Comparison of ENCODE assay signal across 28 mouse cellular contexts in the genomic region with DNA sequence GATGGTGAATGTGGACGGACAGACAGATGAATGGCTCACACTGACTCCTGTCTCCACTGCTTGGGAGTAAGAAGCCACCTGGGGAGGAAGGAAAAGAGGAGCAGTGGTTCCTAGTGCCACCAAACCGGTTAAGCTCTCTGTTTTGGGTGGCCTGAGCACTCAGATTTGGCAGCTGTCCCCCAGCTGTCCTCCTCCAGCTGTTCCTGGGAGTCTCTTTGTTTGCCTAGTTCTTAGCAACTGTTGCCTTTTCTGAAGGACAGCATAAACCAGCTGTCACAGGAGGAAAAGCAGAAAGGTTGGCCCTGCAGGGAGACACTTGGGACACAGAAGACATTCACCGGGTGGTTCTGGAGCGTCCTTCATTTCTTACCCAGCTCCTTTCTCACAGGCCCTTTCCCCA. TPM values are rescaled to one million over a fixed set of nuclear protein-coding genes. Genes with fewer than 3 reads are reported as not detected.
DNase-seq lines count a peak whose midpoint lies in the region; ATAC-seq and TF ChIP-seq lines count a peak whose summit lies in the region.
"Had no signal": no experiment of that assay in that cellular context is flagged by ENCODE, and none has a peak within 500 bp of the region (broad histone marks: within the 10 kb centered on the region; RNA-seq: fewer than 3 reads in every experiment).

No protein-coding gene starts in this region.

- WGBS in limb, embryonic 14.5 days = 66% methylated on average over 4 of the region's 4 CpGs
- WGBS in limb, embryonic 10.5 days = 74% methylated on average over 4 of the region's 4 CpGs

- H3K9ac ChIP-seq in limb, embryonic 14.5 days (ENCODE audit: low read depth, low read length, severe bottlenecking) = no peak overlapping the region
- H3K9ac ChIP-seq: heart, embryonic 13.5 days; limb, embryonic 13.5 days; liver, embryonic 14.5 days; neural tube, embryonic 12.5 days had no signal

- H3K9me3 ChIP-seq in limb, embryonic 14.5 days (ENCODE audit: control insufficient read depth, low read length) = no peaks in the 10 kb centered on the region
- no peaks in the 10 kb centered on the region for H3K9me3 ChIP-seq in limb, embryonic 10.5 days (replicated peaks)
- H3K9me3 ChIP-seq: forebrain, embryonic 10.5 days; G1E; hindbrain, embryonic 10.5 days; limb, embryonic 13.5 days; neural tube, embryonic 12.5 days had no signal

- H3K36me3 ChIP-seq in limb, embryonic 14.5 days (ENCODE audit: control insufficient read depth, insufficient read depth, low read length) = no peaks in the 10 kb centered on the region
- H3K36me3 ChIP-seq in limb, embryonic 10.5 days = no peaks in the 10 kb centered on the region
- H3K36me3 ChIP-seq: forebrain, embryonic 10.5 days; G1E; heart, embryonic 13.5 days; hindbrain, embryonic 10.5 days; limb, embryonic 13.5 days; neural tube, embryonic 12.5 days had no signal

- no peak overlapping the region for H3K4me3 ChIP-seq in limb, embryonic 14.5 days (replicated peaks; ENCODE audit: low read length)
- H3K4me3 ChIP-seq in limb, embryonic 10.5 days = no peak overlapping the region
- H3K4me3 ChIP-seq: forebrain, embryonic 10.5 days; heart, embryonic 13.5 days; hindbrain, embryonic 10.5 days; limb, embryonic 13.5 days; neural tube, embryonic 12.5 days had no signal

- no peak overlapping the region for H3K4me2 ChIP-seq in limb, embryonic 14.5 days (replicated peaks; ENCODE audit: low read depth, low read length, severe bottlenecking)
- H3K4me2 ChIP-seq: heart, embryonic 13.5 days; limb, embryonic 13.5 days; neural tube, embryonic 12.5 days had no signal

- intact Hi-C loops in heart, postnatal 14 days (cut with DNase I) = no loop called here
- intact Hi-C loops in heart, postnatal 36 days (cut with DNase I) = no loop called here

- H3K4me1 ChIP-seq in limb, embryonic 14.5 days (ENCODE audit: control insufficient read depth, insufficient read depth, low read length) = no peaks in the 10 kb centered on the region
- peaks cover 15% of the 10 kb centered on the region for H3K4me1 ChIP-seq in limb, embryonic 10.5 days
- H3K4me1 ChIP-seq: neural tube, embryonic 12.5 days had no signal

- ATAC-seq in limb, embryonic 14.5 days (ENCODE audit: low FRiP score, low read depth) = peak; percentile 74
- ATAC-seq: forebrain, embryonic 16.5 days; hindbrain, embryonic 16.5 days; Patski had no signal

- H3K27ac ChIP-seq in limb, embryonic 14.5 days (replicated peaks; ENCODE audit: low read depth, low read length) = no peak overlapping the region
- H3K27ac ChIP-seq in limb, embryonic 10.5 days = no peak overlapping the region
- H3K27ac ChIP-seq: forebrain, embryonic 10.5 days; heart, embryonic 13.5 days; hindbrain, embryonic 10.5 days; limb, embryonic 13.5 days; liver, embryonic 14.5 days; neural tube, embryonic 12.5 days had no signal

- TF ChIP-seq POLR2A in limb, embryonic 14.5 days (IDR thresholded peaks at IDR 0.05; ENCODE audit: borderline replicate concordance, extremely low read depth, insufficient read depth, insufficient read length) = no peak

- DNase-seq in heart, postnatal 14 days = peak; percentile 35 to 48
- DNase-seq in heart, postnatal 36 days = no peak
- no peak for DNase-seq in limb, embryonic 14.5 days (ENCODE audit: low spot score)
- DNase-seq in limb, embryonic 10.5 days (ENCODE audit: low spot score) = no peak
- DNase-seq in urinary bladder, adult 2 months (ENCODE audit: low spot score) = peak; percentile 7
- DNase-seq in urinary bladder, postnatal 25 days (ENCODE audit: low spot score) = no peak
- no peak for DNase-seq in layer of hippocampus, postnatal 14 days (ENCODE audit: low spot score in 2 of 2)
- DNase-seq: adrenal gland, postnatal 36 days; B cell, adult 2 months; cerebellum, adult 9-10 months; gastrocnemius, postnatal 25 days; kidney, adult 18-20 months; kidney, postnatal 25 days; midbrain, embryonic 14.5 days; right cerebral cortex, postnatal 14 days; thymus, postnatal 14 days had no signal

- H3K27me3 ChIP-seq in limb, embryonic 14.5 days (ENCODE audit: control insufficient read depth, insufficient read depth, low read length) = no peaks in the 10 kb centered on the region
- H3K27me3 ChIP-seq in limb, embryonic 10.5 days (ENCODE audit: low read depth, poor library complexity, severe bottlenecking) = no peaks in the 10 kb centered on the region
- H3K27me3 ChIP-seq: CH12.LX; heart, embryonic 13.5 days; limb, embryonic 13.5 days; neural tube, embryonic 12.5 days; Patski had no signal

RNA-seq across cellular contexts. Expression of gene Prkar1b, which starts 56.3 kb away (rescaled TPM):
- 1 to 10 TPM; 1.5 to 2.1 TPM for total RNA-seq in heart, postnatal 14 days (2021)
- 1 to 10 TPM; 1.5 to 4.4 TPM for total RNA-seq in heart, postnatal 36 days (2021)
- polyA plus RNA-seq in limb, embryonic 14.5 days (2012; rRNA removed) = 17.4 and 19.2 TPM in 2 replicates
- polyA plus RNA-seq in limb, embryonic 14.5 days (2014; fragmentation: Nextera tagmentation; extraction: Ambion mirVana) = 15.8 and 17.0 TPM in 2 replicates
- polyA plus RNA-seq in limb, embryonic 10.5 days (2016; fragmentation: Nextera tagmentation; extraction: Ambion mirVana) = 3.2 and 4.9 TPM in 2 replicates
- 15.0 and 17.8 TPM in 2 replicates for polyA plus RNA-seq in urinary bladder, adult 2 months (2012; rRNA removed)
- 100 to 1,000 TPM; 387 to 389 TPM for total RNA-seq in layer of hippocampus, postnatal 14 days (2021)
- total RNA-seq: CH12.LX; megakaryocyte-erythroid progenitor cell, adult 5-6 weeks had no signal
- polyA plus RNA-seq: G1E had no signal

RNA-seq across cellular contexts. Expression of gene Dnaaf5, which starts 56.5 kb away (rescaled TPM):
- total RNA-seq in heart, postnatal 14 days (2021) = 10 to 100 TPM; 14.7 to 16.8 TPM
- total RNA-seq in heart, postnatal 36 days (2021) = 10 to 100 TPM; 16.0 to 16.2 TPM
- polyA plus RNA-seq in limb, embryonic 14.5 days (2012; rRNA removed) = 15.1 and 20.1 TPM in 2 replicates
- 5.3 and 6.7 TPM in 2 replicates for polyA plus RNA-seq in limb, embryonic 14.5 days (2014; fragmentation: Nextera tagmentation; extraction: Ambion mirVana)
- polyA plus RNA-seq in limb, embryonic 10.5 days (2016; fragmentation: Nextera tagmentation; extraction: Ambion mirVana) = 12.9 and 13.1 TPM in 2 replicates
- polyA plus RNA-seq in urinary bladder, adult 2 months (2012; rRNA removed) = 8.0 and 11.7 TPM in 2 replicates
- 1 to 10 TPM; 7.0 to 7.4 TPM for total RNA-seq in layer of hippocampus, postnatal 14 days (2021)

Comparison
In these comparisons a context has a peak if more than half of its experiments do, and no peak if none do; other contexts are left out.
1. DNase-seq: peak in heart, postnatal 14 days (2 of 2) and urinary bladder, adult 2 months (single experiment); none in heart, postnatal 36 days (0 of 2), limb, embryonic 14.5 days (single experiment), limb, embryonic 10.5 days (single experiment), urinary bladder, postnatal 25 days (single experiment) and layer of hippocampus, postnatal 14 days (0 of 2).
2. RNA of gene Prkar1b, which starts 56.3 kb away (total RNA-seq): 387 to 389 TPM in layer of hippocampus, postnatal 14 days; 1.5 to 4.4 TPM in heart, postnatal 36 days and 1.5 to 2.1 TPM in heart, postnatal 14 days; every median in the first group is over 10 times any median in the second.